Mouse (Mus musculus) liver, embryonic 13.5 days (tissue): ENCODE measurements at regions not wholly inside any gene's neighbourhood (a gene's known extent, or its start where the extent isn't known, plus 50 kb on each side); places are given as distances from the start of the nearest gene placed in this dataset.

Experiments used
- ATAC-seq: fragments of 200-750 bp; cut with Nextera tagmentation; 2 replicates; pipeline ENCODE4 v1.8.0; 2017; ENCODE audit warnings: low read depth, mild to moderate bottlenecking, moderate number of reproducible peaks, moderate library complexity
- DNase-seq: peaks from one replicate; pipeline ENCODE4 v3.0.0; 2022
- H3K27ac ChIP-seq: fragments of 300-500 bp; sonication (generic); 2 replicates; pipeline ENCODE4 v1.5.1; 2015; ENCODE audit warnings: moderate library complexity, mild to moderate bottlenecking, inconsistent platforms
- H3K27me3 ChIP-seq: fragments of 300-500 bp; sonication (generic); 2 replicates; pipeline ENCODE4 v1.6.1; 2015; ENCODE audit warnings: mild to moderate bottlenecking, inconsistent platforms
- H3K36me3 ChIP-seq: fragments of 300-500 bp; sonication (generic); 2 replicates; pipeline ENCODE4 v1.6.1; 2015; ENCODE audit warnings: mild to moderate bottlenecking, inconsistent platforms
- H3K4me1 ChIP-seq: fragments of 300-500 bp; sonication (generic); replicated peaks from 2 replicates; pipeline ENCODE4 v1.6.1; 2015; ENCODE audit warnings: inconsistent platforms
- H3K4me2 ChIP-seq: fragments of 300-500 bp; sonication (generic); 2 replicates; pipeline ENCODE4 v1.6.1; 2015; ENCODE audit warnings: inconsistent platforms, mild to moderate bottlenecking, moderate library complexity
- H3K4me3 ChIP-seq: fragments of 300-500 bp; sonication (generic); replicated peaks from 2 replicates; pipeline ENCODE4 v1.5.1; 2015; ENCODE audit warnings: mild to moderate bottlenecking, inconsistent platforms
- H3K9ac ChIP-seq: fragments of 300-500 bp; sonication (generic); 2 replicates; pipeline ENCODE4 v1.6.1; 2015; ENCODE audit warnings: mild to moderate bottlenecking, inconsistent platforms
- H3K9me3 ChIP-seq: fragments of 300-500 bp; sonication (generic); replicated peaks from 2 replicates; pipeline ENCODE4 v1.6.1; 2016; ENCODE audit warnings: inconsistent platforms
- WGBS: fragments of 180-500 bp; shearing (Covaris S2); methylation state at CpG from one replicate; pipeline ENCODE4 v1.1.7; 2015; ENCODE audit not compliant: insufficient replicate concordance; 5-methylcytosine and 5-hydroxymethylcytosine counted together

DNA sequence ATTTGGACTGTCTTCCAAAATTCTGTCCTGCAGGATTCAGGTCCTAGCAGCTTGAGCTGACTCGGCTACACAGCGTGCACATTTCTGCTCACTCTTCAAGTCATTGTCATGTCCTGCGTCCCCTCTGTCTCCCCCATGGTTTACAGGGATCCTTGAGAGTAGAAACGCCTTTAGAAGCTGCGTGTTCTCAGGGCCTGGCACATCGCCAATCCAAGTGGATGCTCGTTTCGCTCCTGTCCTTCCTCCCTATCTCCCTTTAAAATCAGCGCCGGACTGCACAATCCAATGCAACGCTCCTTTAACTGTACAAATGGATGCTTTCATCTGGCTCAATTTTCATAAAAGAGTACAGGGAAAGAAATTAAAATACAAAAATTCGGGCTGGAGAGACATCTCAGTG is 201.6 kb downstream of the Cdh26 start:
- WGBS = 68% methylated on average over 12 of the region's 12 CpGs
- H3K27me3 ChIP-seq = no peaks in the 10 kb centered on the region
- no peak for DNase-seq

DNA sequence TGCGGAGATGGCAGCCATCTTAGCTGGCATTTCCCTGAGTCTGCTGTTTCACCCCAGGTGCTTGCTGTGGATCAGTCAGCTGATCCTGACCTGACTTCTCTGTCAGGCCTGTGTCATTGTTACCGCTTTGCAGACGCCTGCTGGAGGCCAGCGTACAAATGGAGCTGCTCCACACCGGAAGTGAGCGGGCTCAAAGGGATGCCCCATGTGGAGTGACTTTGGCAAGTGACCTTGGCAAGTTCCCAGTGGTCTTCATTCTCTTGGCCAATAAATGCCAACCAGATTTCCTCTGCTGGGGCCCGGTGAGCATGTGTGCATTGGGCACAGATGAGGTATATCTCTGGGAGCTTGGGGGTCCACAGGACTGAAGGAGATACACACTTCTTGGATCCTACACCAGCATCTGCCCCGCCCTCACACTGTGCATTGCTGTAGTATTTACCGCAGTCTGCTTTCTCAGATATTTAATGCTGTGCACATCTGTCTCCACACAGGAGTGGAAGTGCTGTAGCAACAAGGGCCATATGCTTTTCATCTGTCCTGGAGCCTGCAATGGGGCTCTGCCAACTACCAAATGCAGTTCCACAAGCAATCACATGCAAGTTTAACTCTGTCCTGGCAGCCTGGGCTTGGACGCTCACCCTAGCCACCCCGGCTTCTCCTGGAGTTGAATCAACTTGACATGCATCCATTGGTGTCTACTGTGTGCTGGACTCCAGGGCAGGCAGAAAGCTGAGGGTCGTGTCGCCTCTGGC is 202.7 kb downstream of the Cdh26 start:
- ATAC-seq (no peak), DNase-seq (no peak)
- Histone ChIP-seq H3K27me3 (no peaks in the 10 kb centered on the region), H3K4me2 (no peak overlapping the region), H3K27ac (no peak overlapping the region), H3K4me1 (no peaks in the 10 kb centered on the region), H3K36me3 (no peaks in the 10 kb centered on the region), H3K4me3 (no peak overlapping the region), H3K9me3 (no peaks in the 10 kb centered on the region), H3K9ac (no peak overlapping the region)
- WGBS = 76% methylated on average over 13 of the region's 13 CpGs

More for the DNA sequence above, 201.6 kb downstream of the Cdh26 start:
- no peak overlapping the region for H3K27ac ChIP-seq
- H3K4me3 ChIP-seq = no peak overlapping the region
- H3K9me3 ChIP-seq = no peaks in the 10 kb centered on the region
- no peak overlapping the region for H3K9ac ChIP-seq
- H3K4me2 ChIP-seq = no peak overlapping the region
- no peaks in the 10 kb centered on the region for H3K36me3 ChIP-seq
- H3K4me1 ChIP-seq = no peaks in the 10 kb centered on the region
- ATAC-seq = no peak

- no peak for DNase-seq
- ATAC-seq = no peak
- Histone ChIP-seq H3K9me3 (no peaks in the 10 kb centered on the region), H3K9ac (no peak overlapping the region), H3K4me3 (no peak overlapping the region), H3K4me2 (no peak overlapping the region), H3K4me1 (no peaks in the 10 kb centered on the region), H3K27me3 (no peaks in the 10 kb centered on the region), H3K27ac (no peak overlapping the region), H3K36me3 (no peaks in the 10 kb centered on the region)
- WGBS = 41% methylated on average over 10 of the region's 10 CpGs
Observed at GRCm38 (mm10) chr2:178634116-178634515, 203.8 kb downstream of the Cdh26 start.

GRCm38 (mm10) chr2:178635685-178636084 is 205.4 kb downstream of the Cdh26 start:
- Histone ChIP-seq H3K4me1 (no peaks in the 10 kb centered on the region), H3K27me3 (no peaks in the 10 kb centered on the region), H3K27ac (no peak overlapping the region), H3K36me3 (no peaks in the 10 kb centered on the region), H3K9ac (no peak overlapping the region), H3K4me2 (no peak overlapping the region), H3K9me3 (no peaks in the 10 kb centered on the region), H3K4me3 (no peak overlapping the region)
- 34% methylated on average over 4 of the region's 4 CpGs for WGBS
- ATAC-seq = no peak
- DNase-seq = no peak

DNA sequence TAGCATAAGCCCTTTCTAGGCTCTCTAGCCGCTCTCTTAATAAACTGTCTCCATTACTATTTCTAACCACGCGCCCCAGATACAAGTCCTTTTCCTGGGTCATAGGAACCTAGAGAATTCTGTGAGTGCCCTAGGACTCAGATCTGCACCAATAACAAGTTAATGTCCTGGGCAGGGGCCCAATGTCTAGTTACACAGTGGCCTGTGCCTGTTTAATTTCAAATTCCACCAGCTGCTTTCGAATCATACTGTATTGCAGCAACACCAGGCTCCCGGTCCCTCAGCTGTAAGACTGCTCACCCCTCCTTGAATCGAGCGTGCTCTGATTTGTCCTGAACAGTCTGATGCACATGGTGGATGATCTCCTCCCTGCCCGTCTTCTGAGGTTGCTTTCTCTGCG is 206.6 kb downstream of the Cdh26 start:
- Histone ChIP-seq H3K27me3 (no peaks in the 10 kb centered on the region), H3K9me3 (no peaks in the 10 kb centered on the region), H3K4me2 (no peak overlapping the region), H3K9ac (no peak overlapping the region), H3K36me3 (no peaks in the 10 kb centered on the region), H3K4me1 (no peaks in the 10 kb centered on the region), H3K27ac (no peak overlapping the region), H3K4me3 (no peak overlapping the region)
- ATAC-seq (no peak), DNase-seq (no peak)
- 71% methylated on average over 9 of the region's 9 CpGs for WGBS

DNA sequence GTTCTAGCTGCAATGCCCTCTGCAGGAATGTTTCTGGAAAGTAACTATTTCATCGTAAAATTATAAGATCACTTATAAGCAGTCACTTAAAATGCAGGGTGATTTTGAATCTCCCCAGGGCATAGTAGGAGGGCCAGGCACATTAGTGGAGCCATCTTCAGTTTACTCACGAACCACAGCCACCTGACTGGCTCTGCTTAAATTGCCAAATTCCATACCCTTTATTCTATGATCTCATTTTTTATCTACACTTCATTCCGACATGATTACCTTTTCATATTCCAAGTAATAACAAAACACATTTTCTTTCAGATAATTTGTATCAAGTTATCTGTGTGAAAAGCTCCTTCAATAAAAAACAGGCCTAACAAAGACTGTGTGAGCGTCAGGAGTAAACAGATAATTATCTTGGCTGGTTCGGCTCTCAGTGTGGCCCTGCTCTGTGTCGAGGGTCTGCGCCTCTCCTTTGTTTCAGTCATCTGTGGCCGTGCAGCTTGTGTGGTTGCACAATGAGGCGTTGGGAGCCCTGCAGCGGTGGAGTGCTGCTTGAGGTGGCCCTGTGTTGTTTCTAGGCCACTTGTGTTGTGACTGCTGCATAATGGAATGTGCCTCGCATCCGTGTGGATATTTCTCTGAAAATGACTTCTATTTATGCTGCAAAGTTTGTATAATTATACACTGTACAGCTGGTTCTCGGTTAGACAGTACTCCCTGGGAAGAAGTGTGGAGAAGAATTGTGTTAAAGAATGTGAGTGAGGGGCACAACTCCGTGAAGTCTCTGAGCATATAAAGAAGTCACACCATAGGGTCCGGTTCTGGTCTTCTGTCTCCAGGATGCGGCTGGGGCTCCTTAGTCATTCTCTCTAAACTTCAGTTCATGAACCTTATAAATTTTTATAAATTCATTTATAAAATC is 212.1 kb downstream of the Cdh26 start:
- DNase-seq (no peak), ATAC-seq (no peak)
- Histone ChIP-seq H3K4me1 (no peaks in the 10 kb centered on the region), H3K4me3 (no peak overlapping the region), H3K4me2 (no peak overlapping the region), H3K36me3 (no peaks in the 10 kb centered on the region), H3K27me3 (no peaks in the 10 kb centered on the region), H3K9me3 (no peaks in the 10 kb centered on the region), H3K9ac (no peak overlapping the region), H3K27ac (no peak overlapping the region)
- WGBS = 59% methylated on average over 16 of the region's 16 CpGs

- WGBS = 68% methylated on average over 11 of the region's 11 CpGs
- Histone ChIP-seq H3K27me3 (no peaks in the 10 kb centered on the region), H3K9ac (no peak overlapping the region), H3K9me3 (no peaks in the 10 kb centered on the region), H3K4me2 (no peak overlapping the region), H3K27ac (no peak overlapping the region), H3K4me1 (no peaks in the 10 kb centered on the region), H3K36me3 (no peaks in the 10 kb centered on the region), H3K4me3 (no peak overlapping the region)
- no peak for DNase-seq
- ATAC-seq = no peak
Observed at GRCm38 (mm10) chr2:178643053-178643402, 212.7 kb downstream of the Cdh26 start.

- Histone ChIP-seq H3K4me3 (no peak overlapping the region), H3K4me2 (no peak overlapping the region), H3K27me3 (no peaks in the 10 kb centered on the region), H3K9ac (no peak overlapping the region), H3K27ac (no peak overlapping the region), H3K36me3 (no peaks in the 10 kb centered on the region), H3K4me1 (no peaks in the 10 kb centered on the region), H3K9me3 (no peaks in the 10 kb centered on the region)
- ATAC-seq (no peak), DNase-seq (no peak)
- WGBS = 21% methylated on average over 4 of the region's 4 CpGs
Observed at GRCm38 (mm10) chr2:178643841-178644240, 213.5 kb downstream of the Cdh26 start.

DNA sequence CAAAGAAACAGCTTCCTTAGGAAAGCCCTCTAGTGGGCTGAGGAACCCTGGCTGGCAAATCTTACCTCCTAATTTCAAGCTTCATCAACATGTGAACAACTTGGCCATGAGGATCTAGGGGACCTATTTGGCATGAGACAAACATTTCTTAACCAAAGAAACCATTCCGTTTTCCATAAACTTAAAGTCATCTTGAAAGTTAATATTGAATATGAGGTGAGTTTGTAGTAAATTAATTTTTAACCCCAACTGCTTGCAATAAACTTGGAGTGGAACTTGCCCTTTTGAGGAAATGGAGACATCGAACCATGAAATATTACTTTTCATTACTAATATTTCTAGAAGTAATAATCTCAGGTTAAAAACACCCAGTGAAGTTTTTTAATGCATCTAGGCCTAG is 229.7 kb downstream of the Cdh26 start:
- H3K4me2 ChIP-seq = no peak overlapping the region
- WGBS = 60% methylated on average over 2 of the region's 2 CpGs
- H3K27me3 ChIP-seq = no peaks in the 10 kb centered on the region
- no peaks in the 10 kb centered on the region for H3K9me3 ChIP-seq
- no peak overlapping the region for H3K27ac ChIP-seq
- DNase-seq (no peak), ATAC-seq (no peak)
- no peaks in the 10 kb centered on the region for H3K4me1 ChIP-seq
- H3K36me3 ChIP-seq = no peaks in the 10 kb centered on the region
- H3K4me3 ChIP-seq = no peak overlapping the region
- no peak overlapping the region for H3K9ac ChIP-seq

DNA sequence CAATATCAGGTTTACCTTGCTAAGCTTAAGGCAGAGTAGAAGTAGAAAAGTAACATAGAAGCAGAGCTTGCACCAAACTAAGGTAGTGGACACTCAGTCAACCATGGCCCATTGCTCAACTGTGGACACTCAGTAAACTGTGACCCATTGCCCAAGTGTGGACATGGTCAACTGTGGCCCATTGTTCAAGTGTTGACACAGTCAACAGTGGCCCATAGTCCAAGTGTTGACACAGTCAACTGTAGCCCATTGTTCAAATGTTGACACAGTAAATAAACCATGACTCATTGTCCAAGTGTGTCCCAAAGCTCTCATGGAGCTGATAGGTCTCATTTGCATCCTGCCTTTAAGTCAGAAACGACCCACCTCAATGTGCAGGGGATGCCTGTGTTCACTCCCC is 232.1 kb downstream of the Cdh26 start:
- Histone ChIP-seq H3K36me3 (no peaks in the 10 kb centered on the region), H3K27ac (no peak overlapping the region), H3K4me3 (no peak overlapping the region), H3K9me3 (no peaks in the 10 kb centered on the region), H3K4me1 (no peaks in the 10 kb centered on the region), H3K4me2 (no peak overlapping the region), H3K9ac (no peak overlapping the region), H3K27me3 (no peaks in the 10 kb centered on the region)
- peak; percentile 65 for ATAC-seq
- WGBS = 38% methylated on average over 1 of the region's 1 CpGs
- no peak for DNase-seq

GRCm38 (mm10) chr2:178664977-178665376 is 234.6 kb downstream of the Cdh26 start:
- Histone ChIP-seq H3K4me3 (no peak overlapping the region), H3K4me1 (no peaks in the 10 kb centered on the region), H3K4me2 (no peak overlapping the region), H3K36me3 (no peaks in the 10 kb centered on the region), H3K27ac (no peak overlapping the region), H3K9me3 (no peaks in the 10 kb centered on the region), H3K9ac (no peak overlapping the region), H3K27me3 (no peaks in the 10 kb centered on the region)
- 8% methylated on average over 4 of the region's 4 CpGs for WGBS
- ATAC-seq (0 out of 2 replicates have a peak, but pooled peaks have one; percentile 12), DNase-seq (peak; percentile 15)
